Mouse (Mus musculus): ENCODE data around the gene Dock2. TPM values are rescaled to one million over a fixed set of nuclear protein-coding genes. Genes with fewer than 3 reads are reported as not detected.

The Dock2 gene
- polyA plus RNA-seq, 1 experiment = 0.01 TPM

DNA sequence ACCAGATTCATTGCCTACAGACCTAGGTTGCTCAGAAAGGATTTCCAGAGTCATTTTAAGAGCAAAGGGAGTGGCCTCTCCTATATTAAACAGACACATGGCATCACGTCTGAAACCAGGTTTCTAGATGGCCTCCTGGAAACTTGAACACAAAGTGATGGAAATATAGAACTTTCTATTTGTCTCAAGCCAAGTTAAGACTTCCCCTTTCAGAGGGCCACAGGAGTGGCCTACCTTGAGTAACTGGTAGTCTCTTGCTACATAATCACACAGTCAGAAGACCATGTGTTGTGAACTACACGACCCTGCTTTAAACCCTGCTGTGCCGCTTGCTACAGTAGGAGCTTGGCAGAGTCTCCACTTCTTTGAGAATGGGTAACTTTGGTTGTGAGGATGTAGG lies 400.2 kb downstream of the Dock2 start:
- no peaks in the 10 kb centered on the region for H3K9me3 ChIP-seq (ENCODE audit: control insufficient read depth, low read length)
- no peaks in the 10 kb centered on the region for H3K36me3 ChIP-seq (ENCODE audit: control insufficient read depth)
- TF ChIP-seq TAL1 (IDR thresholded peaks at IDR 0.05; ENCODE audit: low read length) (no peak), GATA1 (IDR thresholded peaks at IDR 0.05; ENCODE audit: low read length) (no peak)
- no peaks in the 10 kb centered on the region for H3K27me3 ChIP-seq (ENCODE audit: control insufficient read depth)
- no peak overlapping the region for H3K4me3 ChIP-seq (replicated peaks)
- H3K4me1 ChIP-seq (ENCODE audit: control insufficient read depth) = no peaks in the 10 kb centered on the region

DNA sequence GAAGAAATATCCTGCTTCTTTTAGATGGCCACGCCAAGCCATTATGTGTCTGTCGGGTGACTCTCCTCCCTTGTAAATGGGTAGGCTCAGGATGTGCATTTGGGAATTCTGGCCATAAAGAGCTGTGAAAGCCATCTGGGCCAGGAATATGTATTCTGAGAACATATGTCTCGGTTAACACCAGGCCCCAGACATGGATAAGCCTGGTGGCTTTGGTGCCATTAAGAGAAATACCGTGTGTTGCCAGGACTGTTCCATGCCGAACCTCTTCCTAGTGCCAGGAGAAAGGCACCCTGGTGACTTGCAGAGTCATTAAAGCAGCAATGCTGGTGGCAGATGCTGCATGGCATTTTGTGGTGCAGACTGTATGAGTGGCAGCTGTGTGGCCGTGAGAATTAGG lies 406.0 kb downstream of the Dock2 start:
- H3K9me3 ChIP-seq (ENCODE audit: control insufficient read depth, low read length) = no peaks in the 10 kb centered on the region
- H3K4me3 ChIP-seq (replicated peaks) = no peak overlapping the region
- no peaks in the 10 kb centered on the region for H3K27me3 ChIP-seq (ENCODE audit: control insufficient read depth)
- TF ChIP-seq TAL1 (IDR thresholded peaks at IDR 0.05; ENCODE audit: low read length) (no peak), GATA1 (IDR thresholded peaks at IDR 0.05; ENCODE audit: low read length) (no peak)
- H3K36me3 ChIP-seq (ENCODE audit: control insufficient read depth) = no peaks in the 10 kb centered on the region
- no peaks in the 10 kb centered on the region for H3K4me1 ChIP-seq (ENCODE audit: control insufficient read depth)

GRCm38 (mm10) chr11:34375557-34375956 lies 408.1 kb downstream of the Dock2 start:
- no peak overlapping the region for H3K4me3 ChIP-seq (replicated peaks)
- H3K36me3 ChIP-seq (ENCODE audit: control insufficient read depth) = no peaks in the 10 kb centered on the region
- no peaks in the 10 kb centered on the region for H3K9me3 ChIP-seq (ENCODE audit: control insufficient read depth, low read length)
- TF ChIP-seq TAL1 (IDR thresholded peaks at IDR 0.05; ENCODE audit: low read length) (no peak), GATA1 (IDR thresholded peaks at IDR 0.05; ENCODE audit: low read length) (no peak)
- no peaks in the 10 kb centered on the region for H3K27me3 ChIP-seq (ENCODE audit: control insufficient read depth)
- H3K4me1 ChIP-seq (ENCODE audit: control insufficient read depth) = no peaks in the 10 kb centered on the region

- Histone ChIP-seq H3K27me3 (ENCODE audit: control insufficient read depth) (no peaks in the 10 kb centered on the region), H3K4me3 (replicated peaks) (no peak overlapping the region), H3K9me3 (ENCODE audit: control insufficient read depth, low read length) (no peaks in the 10 kb centered on the region), H3K36me3 (ENCODE audit: control insufficient read depth) (no peaks in the 10 kb centered on the region), H3K4me1 (ENCODE audit: control insufficient read depth) (no peaks in the 10 kb centered on the region)
- TF ChIP-seq TAL1 (IDR thresholded peaks at IDR 0.05; ENCODE audit: low read length) (no peak), GATA1 (IDR thresholded peaks at IDR 0.05; ENCODE audit: low read length) (no peak)
These were observed 411.5 kb downstream of the Dock2 start for GRCm38 (mm10) chr11:34372224-34372623.

DNA sequence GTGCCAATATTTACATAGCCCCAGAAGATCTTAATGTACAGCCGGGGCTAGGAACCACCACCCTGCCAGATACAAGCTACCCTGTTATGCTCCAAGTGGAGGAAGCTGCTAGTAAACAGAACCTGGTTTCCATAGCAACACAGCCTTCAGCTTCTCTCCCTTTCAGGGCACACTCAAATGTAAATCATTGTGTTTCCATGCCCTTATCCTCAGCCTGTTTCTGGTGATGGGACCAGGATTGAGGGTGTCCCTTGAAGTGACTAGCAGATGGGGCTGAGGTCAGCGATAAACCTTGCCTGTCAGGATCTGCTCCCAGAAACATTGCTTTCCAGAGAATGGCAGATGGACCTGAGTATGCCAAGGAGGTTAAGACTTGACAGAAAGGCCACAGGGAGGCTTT lies 427.6 kb downstream of the Dock2 start:
- Histone ChIP-seq H3K27me3 (ENCODE audit: control insufficient read depth) (no peaks in the 10 kb centered on the region), H3K4me3 (replicated peaks) (no peak overlapping the region), H3K4me1 (ENCODE audit: control insufficient read depth) (no peaks in the 10 kb centered on the region), H3K9me3 (ENCODE audit: control insufficient read depth, low read length) (no peaks in the 10 kb centered on the region), H3K36me3 (ENCODE audit: control insufficient read depth) (no peaks in the 10 kb centered on the region)
- TF ChIP-seq TAL1 (IDR thresholded peaks at IDR 0.05; ENCODE audit: low read length) (no peak), GATA1 (IDR thresholded peaks at IDR 0.05; ENCODE audit: low read length) (no peak)

- H3K4me3 ChIP-seq (replicated peaks) = no peak overlapping the region
- no peaks in the 10 kb centered on the region for H3K36me3 ChIP-seq (ENCODE audit: control insufficient read depth)
- no peaks in the 10 kb centered on the region for H3K9me3 ChIP-seq (ENCODE audit: control insufficient read depth, low read length)
- TF ChIP-seq TAL1 (IDR thresholded peaks at IDR 0.05; ENCODE audit: low read length) (no peak), GATA1 (IDR thresholded peaks at IDR 0.05; ENCODE audit: low read length) (no peak)
- H3K27me3 ChIP-seq (ENCODE audit: control insufficient read depth) = no peaks in the 10 kb centered on the region
- no peaks in the 10 kb centered on the region for H3K4me1 ChIP-seq (ENCODE audit: control insufficient read depth)
These were observed 428.3 kb downstream of the Dock2 start for GRCm38 (mm10) chr11:34355406-34355805.

DNA sequence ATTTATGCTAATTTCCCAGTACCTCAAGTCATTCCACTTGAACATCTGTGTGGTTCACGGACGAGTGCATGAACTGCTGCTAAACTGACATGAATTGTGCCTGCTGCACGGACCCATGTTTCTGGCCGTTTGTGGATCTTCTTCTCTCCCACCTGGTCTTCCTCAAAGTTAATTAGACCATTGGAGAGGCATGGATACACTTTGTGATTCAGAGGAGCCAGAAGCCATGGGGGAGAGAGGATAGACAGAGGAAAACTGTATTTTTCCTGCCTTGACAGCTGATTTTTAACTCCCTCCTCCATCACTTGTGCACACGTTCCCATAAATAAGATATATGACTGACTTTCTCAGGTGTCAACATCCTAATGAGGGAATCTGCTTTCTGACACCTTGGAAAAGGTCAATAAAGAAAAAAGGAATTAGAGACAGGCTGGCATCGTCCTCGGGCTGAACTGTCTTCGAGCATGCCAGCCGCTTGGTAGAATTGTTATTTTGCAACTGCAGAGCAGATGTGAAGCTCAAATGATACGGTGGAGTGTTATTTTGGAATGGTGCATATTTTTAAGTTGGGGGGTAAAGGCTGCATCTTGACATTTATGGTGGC lies 434.1 kb downstream of the Dock2 start:
- Histone ChIP-seq H3K9me3 (ENCODE audit: control insufficient read depth, low read length) (no peaks in the 10 kb centered on the region), H3K4me3 (replicated peaks) (no peak overlapping the region), H3K27me3 (ENCODE audit: control insufficient read depth) (no peaks in the 10 kb centered on the region), H3K4me1 (ENCODE audit: control insufficient read depth) (no peaks in the 10 kb centered on the region), H3K36me3 (ENCODE audit: control insufficient read depth) (no peaks in the 10 kb centered on the region)
- TF ChIP-seq TAL1 (IDR thresholded peaks at IDR 0.05; ENCODE audit: low read length) (no peak), GATA1 (IDR thresholded peaks at IDR 0.05; ENCODE audit: low read length) (no peak)

DNA sequence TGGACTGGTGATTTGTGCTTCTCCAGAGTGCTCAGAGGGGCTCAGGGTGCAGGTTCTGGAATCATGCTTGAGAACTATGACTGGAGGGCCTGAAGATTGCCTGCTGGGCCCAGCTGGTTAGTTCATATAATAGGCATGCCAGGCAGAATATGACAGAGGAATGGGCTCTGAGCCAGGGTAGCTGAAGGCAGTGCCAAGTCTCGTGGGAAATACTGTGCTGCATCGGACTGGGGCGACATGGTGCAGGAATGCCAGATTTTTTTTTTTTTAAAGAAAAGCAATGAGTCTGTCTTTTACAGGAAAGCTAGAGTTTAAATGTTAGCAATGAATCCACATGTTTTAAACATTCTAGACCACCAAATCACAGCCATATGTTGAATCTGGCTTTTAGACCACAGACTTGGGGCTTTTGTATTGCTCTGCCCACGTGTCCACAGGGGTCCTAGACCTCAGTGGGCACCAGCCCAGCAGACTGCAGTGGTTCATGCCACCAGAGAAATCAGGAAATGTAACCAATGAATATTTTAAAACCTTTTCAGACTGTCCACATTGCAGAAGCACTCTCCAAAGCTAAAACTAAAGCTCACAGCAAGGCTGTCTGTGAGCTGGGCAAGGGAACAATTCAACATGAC lies 435.3 kb downstream of the Dock2 start:
- TF ChIP-seq TAL1 (IDR thresholded peaks at IDR 0.05; ENCODE audit: low read length) (no peak), GATA1 (IDR thresholded peaks at IDR 0.05; ENCODE audit: low read length) (no peak)
- H3K9me3 ChIP-seq (ENCODE audit: control insufficient read depth, low read length) = no peaks in the 10 kb centered on the region
- H3K36me3 ChIP-seq (ENCODE audit: control insufficient read depth) = no peaks in the 10 kb centered on the region
- H3K27me3 ChIP-seq (ENCODE audit: control insufficient read depth) = no peaks in the 10 kb centered on the region
- no peaks in the 10 kb centered on the region for H3K4me1 ChIP-seq (ENCODE audit: control insufficient read depth)
- H3K4me3 ChIP-seq (replicated peaks) = no peak overlapping the region

DNA sequence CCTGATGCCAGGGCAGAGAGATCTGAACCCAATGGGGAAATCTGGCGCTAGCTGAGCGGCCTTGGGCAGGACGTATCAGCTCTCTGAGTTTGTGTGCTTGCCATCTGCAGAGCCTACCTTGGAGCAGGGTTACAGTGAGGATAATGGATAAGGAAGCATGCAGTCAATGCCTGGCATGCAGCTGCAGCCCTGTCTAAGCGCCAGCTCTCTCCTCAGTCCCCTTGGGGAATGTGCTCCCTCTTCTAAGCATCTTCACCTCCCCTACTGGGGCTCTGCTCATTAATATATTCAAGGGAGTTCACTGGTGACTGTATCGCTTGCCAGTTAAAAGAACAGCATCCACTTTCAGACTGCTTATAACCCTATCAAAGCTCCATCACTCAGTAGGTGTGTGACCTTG lies 439.4 kb downstream of the Dock2 start:
- Histone ChIP-seq H3K9me3 (ENCODE audit: control insufficient read depth, low read length) (no peaks in the 10 kb centered on the region), H3K36me3 (ENCODE audit: control insufficient read depth) (no peaks in the 10 kb centered on the region), H3K4me3 (replicated peaks) (no peak overlapping the region), H3K4me1 (ENCODE audit: control insufficient read depth) (no peaks in the 10 kb centered on the region), H3K27me3 (ENCODE audit: control insufficient read depth) (no peaks in the 10 kb centered on the region)
- no peak for TF ChIP-seq TAL1 (IDR thresholded peaks at IDR 0.05; ENCODE audit: low read length)
- TF ChIP-seq GATA1 (IDR thresholded peaks at IDR 0.05; ENCODE audit: low read length) = no peak
